Mouse (Mus musculus) monocyte, adult 2 months (primary cell): ENCODE results near the gene Arap1.

Experiments
- DNase-seq, 2 experiments: peaks; one replicate each; pipeline ENCODE4 v3.0.0; 2022; ENCODE audit warnings: low spot score in 2 of 2, low read depth in 1 of 2

Gene Arap1

DNA sequence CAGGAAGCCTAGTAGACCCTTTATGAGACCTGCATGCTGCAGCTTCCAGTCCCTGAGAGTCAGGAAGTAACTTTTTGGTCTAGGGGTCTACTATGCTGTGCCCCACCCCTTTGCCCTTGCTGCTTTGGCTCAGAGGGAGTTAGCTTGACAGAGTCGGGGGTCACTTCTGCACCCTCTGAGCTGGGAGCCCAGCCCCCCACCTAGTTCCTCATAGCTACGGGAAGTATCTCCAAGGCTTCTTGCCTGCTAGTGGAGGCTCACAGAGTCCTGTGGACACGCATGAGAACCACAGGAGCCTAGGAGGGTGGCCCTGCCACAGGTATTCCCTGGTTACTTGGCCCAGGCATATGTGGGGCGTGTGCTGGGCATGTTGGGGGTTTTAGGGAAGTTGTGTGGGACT lies 13.2 kb downstream of the Arap1 start:
- peak in 1 of 2 experiments; percentile 43 for DNase-seq

DNA sequence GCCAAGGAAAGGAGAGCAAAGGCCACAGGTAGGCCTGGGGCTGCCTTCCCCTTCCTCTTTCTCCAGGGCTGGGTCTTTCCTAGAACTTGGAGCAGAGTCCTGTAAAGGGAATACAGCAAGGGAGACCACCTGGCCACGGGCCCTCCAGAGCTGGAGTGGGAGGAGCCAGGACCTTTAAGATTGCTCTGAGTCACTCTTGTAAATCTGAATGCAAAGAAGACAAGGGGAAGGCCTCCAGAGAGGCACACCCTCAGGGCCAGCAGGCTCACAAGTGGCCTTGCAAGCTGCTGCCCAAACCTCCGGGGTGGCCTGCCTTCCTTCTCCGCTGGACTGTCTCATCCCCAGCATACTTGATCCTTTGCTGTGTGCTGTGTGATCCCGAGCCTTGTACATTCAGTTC lies 13.9 kb downstream of the Arap1 start:
- peak in 1 of 2 experiments; percentile 64 for DNase-seq

DNA sequence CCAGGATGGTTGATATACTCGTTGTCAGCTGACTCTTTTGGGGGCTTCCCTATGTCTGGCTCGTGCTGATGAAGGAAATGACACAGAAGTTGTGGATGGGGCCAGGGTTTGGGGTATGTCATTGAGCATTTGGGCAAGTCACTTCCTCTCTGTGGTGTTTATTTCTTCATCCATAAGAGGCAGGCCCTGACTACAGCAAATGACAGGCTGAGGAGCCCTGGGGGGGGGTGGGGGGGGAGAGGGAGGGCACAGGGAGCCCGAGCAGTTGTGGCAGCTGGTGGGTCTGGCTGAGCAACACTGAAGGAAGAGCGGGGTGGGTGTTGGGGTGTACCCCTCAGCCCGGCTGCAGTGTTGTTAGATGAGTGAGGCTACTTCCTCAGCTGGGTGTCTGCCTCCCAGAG lies 14.9 kb downstream of the Arap1 start:
- peak; percentile 71 to 78 for DNase-seq

DNA sequence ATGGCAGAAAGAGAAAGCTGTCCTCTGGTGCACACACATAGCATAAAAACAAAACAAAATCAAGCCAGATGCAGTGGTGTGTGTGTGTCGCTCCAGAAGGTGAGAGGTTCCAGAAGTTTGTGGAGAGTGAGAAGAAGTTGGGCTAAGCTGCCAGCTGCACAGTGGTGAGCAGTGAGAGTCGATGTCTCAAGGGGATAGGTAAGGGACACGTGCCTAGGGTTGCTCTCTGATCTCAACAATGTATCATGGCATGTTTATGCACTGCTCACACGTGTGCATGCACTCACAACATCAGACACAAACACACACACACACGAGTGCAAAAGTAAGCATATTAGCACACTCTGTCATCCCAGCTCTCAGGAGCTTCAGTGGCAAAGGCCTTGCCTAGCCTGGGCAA lies 16.0 kb downstream of the Arap1 start:
- DNase-seq, result no peak

DNA sequence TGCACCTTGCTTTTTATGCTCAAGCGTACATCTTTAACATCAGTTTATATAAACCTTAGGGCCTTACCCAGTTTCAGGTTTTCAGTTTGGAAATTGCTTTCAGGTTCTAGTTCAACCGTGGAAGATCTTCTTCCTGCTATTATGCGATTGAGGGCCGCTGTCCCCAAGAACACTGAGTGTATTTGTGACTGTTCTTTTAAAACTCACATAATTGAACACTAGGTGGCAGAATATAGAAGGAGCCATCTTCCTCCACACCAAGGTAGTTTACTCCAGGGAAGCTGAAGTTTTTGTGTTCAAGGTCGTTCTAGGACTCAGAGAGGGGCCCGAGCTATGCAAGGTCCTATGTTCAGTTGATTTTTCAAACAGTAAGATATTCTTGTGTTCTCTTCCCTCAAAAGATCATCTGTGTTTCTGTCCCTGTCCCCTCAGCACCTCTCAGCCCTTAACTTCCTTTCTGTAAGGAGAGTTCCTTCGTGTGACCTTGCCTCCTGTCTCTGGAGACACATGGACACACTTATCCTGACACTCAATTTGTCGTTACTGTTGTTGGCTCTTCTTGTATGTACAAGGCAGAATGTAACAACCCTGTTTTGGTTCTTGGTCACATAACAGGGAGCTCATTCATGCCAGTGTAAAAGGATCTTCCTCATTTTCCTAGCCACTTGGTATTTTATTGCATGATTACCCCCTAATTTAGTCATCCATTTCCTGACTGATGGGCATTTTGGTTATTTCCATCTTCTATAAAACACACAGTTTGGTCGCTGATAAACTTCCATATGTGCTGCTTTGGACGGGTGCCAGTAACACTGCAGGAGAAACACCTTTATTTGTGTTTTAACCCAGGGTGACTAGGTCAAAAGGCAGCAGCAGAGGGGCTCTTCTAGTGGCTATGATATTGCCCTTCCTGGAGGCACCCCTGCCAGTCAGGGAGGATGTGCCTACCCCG lies 20.3 kb downstream of the Arap1 start:
- DNase-seq, result no peak

DNA sequence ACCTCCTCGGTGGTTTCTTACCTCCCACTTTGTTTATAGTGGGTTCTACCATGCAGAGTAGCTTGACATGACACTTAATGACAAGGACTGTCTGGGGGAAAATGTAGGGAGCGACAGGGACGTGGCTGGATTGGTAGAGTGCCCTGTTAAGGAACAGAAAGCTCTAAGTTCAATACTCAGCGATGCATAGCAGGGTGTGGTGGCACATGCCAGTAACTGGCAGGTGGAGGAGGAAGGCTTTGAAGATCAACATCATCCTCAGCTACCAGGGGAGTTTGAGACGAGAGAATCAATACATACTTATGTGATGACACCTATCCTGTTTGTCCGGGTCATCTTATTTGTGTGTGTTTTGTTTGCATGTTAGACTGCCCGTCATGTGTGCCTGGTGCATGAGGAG lies 21.8 kb downstream of the Arap1 start:
- DNase-seq, result no peak

DNA sequence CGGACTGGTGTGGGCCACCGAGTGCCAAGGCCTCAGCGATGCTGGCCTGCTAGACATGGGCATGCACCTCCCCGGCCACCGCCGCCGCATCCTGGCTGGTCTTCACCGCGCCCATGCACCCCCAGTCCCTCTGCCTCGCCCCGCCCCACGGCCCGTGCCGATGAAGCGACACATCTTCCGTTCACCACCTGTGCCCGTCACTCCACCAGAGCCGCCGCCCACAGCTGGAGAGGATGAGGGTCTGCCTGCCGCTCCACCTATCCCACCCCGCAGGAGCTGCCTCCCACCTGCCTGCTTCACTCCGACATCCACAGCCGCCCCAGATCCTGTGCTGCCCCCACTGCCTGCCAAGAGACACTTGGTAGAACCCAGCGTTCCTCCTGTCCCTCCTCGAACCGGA lies 25.2 kb downstream of the Arap1 start:
- no peak for DNase-seq

DNA sequence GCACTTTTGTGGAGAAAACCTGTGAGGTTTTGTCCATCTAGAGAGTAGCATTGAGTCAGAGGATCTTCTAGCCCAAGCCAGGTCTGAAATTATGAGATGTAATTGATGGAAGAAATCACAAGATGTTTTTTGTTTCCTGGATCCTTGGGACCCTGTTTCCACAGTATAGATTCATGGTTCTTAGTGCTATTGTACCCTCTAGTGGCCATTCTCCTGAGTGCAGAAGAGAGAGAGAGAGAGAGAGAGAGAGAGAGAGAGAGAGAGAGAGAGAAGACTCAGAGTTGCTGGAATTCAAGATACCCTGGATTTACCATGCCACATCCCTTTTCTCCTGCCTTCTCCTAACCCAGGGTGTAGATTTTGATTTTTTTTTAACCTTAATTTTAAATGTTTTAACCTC lies 26.3 kb downstream of the Arap1 start:
- no peak for DNase-seq

DNA sequence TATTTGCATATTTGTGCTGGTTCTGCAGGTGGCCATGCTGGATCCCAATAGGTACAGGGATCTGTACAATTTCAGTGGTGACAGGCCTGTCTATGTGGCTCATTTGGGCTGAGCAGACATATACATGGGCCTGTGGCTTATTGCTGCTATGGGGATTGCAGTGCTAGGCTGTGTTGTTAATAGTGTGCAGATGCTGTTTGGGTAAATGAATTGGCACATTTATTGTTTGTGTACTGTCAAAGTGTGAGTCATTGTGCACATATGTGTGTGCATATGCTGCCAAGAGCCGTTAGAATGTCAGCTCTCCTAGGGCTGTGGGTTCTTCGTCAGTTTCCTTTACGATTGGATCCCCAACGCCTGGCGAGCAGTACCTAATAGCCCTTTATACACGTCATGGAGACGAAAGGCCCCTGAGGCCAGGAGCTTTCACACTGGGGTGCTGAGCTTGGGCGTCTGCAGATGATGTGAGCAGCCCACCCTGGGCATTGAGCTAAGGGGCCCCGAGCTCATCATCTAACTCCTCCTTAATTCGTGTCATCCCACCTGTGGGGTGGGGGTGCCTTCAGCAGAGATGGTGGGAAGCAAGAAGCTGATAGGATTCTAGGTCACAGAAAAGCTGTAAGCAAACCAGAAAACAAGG lies 29.0 kb downstream of the Arap1 start:
- no peak for DNase-seq

DNA sequence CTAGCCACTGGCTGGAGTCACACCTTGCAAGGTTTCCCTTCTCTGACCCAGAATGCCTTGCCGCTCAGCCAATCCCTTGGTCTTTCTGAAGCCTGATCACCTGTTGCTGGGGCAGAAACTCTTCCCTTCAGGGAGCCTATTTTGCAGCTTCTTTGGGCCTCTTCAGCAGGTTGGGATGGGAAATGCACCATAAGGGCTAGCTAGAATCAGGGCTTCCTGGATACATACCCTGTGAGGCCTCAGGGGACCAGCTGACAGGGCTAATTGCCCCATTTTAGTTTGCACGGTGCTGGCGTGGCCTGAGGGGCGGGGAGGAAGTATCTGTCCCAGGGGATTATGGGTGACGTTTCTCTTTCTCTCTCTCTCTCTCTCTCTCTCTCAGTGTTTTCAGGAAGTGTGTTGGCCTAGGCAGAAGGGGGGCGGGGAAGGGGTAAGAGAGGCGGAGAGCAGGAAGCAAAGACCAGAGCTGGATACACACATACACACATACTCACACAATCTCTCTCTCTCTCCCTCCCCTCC lies 29.9 kb downstream of the Arap1 start:
- peak; percentile 42 to 67 for DNase-seq

DNA sequence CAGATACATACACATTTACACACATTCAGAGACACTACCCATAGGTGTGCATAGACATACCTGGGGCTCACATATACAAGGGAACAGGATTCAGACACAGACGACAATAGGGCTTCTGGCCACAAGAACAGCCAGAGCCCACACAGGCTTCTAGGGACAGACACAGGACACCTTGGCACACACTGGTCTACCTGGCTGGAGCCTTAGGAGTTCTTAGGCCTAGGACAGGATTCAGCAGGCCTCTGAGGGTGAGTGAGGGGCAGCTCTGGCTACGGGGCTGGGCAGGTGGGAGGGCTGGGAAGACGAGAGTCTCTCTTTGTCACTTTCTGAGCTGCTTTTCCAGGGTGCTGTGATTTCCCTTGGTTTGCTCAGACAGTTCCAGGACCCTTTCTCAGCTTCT lies 30.4 kb downstream of the Arap1 start:
- DNase-seq, result no peak

DNA sequence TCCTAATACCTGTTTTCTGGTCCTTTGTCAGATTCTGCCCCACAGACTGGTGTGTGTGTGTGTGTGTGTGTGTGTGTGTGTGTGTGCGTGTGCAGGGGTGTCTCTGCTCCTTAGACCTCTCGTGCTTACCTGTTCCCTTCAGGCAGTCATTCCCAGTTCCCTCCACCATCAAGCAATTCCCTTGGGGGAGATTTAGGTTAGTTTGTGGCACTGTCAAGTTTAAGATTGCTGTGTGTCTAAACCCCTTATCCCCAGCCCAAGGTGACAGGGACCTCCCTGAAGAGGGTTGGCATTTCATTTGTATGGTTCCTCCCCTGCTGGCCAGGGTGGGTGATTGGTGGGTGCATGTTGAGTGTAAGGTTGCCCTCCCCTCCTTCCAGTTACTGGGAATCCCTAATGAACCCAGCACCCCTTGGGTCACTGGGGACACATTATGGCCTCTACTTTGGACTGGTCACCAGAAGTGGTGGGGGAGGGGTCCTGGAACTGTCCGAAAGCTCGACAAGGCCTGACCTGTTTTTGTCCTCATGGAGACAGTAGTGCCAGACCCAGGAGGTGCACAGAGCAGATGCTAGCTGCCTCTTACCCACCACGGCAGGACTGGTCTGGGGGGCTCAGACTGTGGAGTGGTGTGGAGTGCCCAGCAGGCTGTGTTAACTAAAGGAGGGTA lies 31.1 kb downstream of the Arap1 start:
- no peak for DNase-seq

DNA sequence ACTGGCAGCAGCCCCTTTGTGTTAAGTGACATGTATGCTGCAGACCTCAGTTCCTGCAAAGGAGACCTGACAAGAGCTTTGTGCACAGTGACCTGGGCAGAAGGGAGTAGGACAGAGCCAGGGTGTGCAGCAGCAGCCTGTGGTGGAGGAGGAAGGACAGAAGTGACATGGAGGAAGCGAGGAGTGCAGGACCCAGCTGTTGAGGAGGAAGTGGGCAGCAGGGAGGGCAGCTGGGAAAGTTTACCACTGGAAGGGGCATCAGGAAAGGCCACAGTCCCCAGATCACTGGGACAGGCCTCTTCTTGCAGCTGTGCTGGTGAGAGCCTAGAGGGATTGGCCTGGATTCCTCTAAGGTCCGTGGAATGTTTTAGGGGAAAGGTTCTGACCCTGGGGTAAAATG lies 31.9 kb downstream of the Arap1 start:
- no peak for DNase-seq

DNA sequence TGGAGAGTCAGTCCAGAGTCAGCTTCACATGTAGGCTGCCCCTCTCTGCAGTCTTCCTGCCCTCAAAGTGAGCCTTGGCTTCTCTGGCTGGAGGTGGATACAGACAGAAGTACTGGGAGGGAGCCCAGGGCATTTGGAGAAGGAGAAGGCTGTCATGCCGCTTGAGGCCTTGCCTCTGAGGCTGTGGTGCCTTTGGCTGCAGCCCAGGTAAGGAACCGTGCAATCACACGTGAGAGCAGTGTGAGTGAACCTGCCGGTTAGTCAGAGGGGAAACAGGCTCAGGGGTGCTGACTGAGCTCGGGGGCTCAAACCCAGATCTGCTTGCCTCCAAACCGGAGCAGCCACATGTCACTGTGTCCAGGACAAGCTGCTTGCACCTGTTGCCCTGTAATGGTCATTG lies 33.6 kb downstream of the Arap1 start:
- no peak for DNase-seq

DNA sequence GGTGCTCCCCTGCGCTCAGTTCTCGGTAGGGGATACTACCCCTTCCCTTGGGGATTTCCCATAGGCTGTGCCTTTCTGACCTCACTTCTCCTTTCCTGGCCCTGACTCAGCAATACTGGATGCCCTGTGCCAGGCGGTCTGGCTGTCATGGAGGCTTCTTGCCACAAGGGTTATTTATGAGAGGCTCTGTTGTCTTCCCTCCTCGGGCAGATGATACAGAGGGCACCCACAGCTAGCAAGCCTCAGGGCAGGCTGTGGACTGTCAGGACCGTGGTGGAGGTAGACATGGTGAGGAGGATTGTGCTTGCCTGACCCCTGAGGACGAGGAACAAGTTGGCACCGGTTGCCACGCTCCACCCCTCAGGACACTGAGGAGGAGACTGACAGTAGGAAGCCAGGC lies 34.5 kb downstream of the Arap1 start:
- peak; percentile 87 to 89 for DNase-seq

DNA sequence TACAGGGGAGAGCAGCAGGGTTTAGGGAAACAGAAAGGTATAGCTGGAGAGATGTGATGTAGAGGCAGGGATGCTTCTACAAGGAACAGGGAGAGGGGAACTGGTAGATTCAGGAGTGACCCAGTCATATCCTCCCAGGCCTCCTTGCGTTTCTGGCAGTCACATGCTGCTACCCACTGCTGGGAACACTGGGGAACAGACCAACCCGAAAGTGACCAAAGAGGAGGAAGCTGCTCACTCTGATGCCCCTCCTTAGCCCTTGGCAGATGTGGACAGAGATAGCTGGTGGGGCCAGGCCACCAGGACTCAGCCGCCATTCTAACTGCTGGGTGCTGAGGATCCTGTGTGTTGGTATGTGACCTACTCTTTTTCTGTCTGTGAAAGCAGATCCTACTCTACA lies 35.9 kb downstream of the Arap1 start:
- peak; percentile 63 to 66 for DNase-seq

DNA sequence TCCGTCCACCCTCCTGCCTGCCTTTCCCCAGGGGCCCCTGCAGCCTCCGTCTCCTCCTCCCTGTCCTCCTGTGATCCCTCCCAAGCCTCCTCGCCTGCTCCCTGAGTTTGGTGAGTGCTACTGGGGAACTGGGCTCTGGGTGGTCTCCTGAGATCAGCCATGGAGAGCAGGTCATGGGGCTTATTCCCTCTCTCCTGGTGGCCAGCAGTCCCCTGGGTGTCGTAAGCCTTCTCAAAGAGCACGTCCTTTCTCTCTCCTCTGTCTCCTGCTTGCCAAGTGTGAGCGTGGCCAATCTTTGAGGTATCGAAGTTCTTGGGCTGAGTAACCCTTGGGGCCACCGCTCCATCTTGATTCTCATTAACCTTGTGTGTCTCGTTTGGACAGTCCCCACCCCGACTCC lies 37.1 kb downstream of the Arap1 start:
- DNase-seq, result no peak

DNA sequence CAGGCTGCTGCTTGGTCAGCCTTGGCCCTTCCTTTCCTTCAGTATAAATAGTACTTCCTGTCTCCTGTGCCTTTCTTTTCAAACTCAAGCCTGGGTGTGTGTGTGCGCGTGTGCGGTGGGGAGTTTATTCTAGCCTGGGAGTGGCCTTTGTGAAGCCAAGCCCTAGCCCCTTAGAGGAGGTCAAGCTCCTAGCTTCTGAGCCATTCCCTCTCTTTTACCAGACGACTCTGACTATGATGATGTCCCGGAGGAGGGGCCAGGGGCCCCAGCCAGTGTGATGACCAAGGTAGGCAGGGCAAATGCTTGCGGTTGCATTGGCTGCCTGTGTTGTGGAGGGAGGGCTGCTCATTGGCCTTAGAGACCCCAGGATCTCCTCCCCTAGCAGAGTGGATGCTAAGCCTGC lies 37.5 kb downstream of the Arap1 start:
- DNase-seq, result no peak

DNA sequence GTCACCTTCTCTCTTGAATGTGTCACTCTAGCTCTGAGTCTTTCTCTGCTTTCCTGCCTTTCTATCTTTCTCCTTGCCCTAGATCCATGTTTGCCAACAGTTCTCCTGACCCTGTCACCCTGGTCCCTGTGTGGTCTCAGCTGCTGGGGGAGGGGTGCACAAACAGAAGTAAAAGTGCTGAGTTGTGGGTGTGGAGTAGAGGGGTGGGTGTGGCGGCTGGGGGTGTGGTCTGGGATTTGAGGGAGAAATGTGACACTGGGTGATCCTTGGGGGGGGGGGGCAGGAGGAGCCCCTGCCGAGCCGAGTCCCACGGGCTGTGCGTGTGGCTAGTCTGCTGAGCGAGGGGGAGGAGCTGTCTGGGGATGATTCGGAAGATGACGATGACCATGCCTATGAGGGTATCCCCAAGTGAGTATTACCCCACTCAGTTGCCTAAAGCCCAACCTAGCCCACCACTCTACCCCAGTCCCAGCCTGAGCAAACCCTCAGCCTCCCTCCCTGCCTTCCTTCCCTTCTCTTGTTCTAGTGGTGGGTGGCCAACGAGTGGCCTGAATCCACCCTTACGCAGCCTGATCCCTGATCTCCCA lies 38.1 kb downstream of the Arap1 start:
- no peak for DNase-seq

DNA sequence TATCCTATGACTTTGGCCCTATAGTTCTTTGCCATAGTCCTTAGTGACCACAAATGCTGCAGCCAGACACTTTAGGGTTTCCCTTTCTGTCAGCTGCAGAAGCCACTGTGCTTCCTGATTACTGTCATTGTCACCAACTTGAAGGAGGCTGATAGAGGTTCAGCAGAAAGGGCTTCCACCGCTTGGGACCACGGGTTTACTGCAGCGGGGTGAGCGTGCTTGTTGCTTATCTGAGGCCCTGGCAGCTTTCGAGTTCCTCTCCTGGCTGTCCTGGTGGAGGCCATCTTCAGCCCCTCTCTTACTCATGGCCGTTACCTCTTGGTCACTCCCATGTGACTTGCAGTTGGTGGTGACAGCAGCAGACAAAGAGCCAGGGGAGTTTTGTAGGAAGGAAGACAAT lies 41.4 kb downstream of the Arap1 start:
- DNase-seq, result no peak

DNA sequence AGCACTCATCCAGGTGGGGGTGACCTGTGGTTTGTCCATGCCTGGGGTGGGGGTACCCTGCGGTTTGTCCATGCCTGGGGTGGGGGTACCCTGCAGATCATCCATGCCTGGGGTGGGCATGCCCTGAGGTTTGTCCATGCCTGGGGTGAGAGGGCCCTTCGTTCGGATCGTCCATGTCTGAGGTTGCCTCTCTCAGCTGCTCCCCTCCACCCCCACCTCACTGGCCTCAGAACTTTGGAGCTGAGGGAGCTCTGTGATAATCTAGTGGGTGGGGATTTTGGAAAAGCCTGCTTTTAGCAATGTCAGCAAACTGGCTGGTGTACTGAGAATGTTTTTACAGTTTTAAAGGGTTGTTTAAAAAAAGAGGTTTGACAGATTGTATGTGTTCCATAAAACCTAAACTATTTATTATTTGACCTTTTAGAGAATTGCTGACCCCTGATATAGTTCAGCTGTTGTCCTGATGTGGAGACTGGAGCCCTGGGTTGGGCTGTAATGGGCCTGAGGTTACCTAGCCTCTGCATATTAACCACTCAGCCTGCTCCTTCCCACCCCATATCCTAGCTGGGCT lies 44.1 kb downstream of the Arap1 start:
- DNase-seq, result no peak
